12 mouse cellular contexts compared by ENCODE assay signal in the genomic region with DNA sequence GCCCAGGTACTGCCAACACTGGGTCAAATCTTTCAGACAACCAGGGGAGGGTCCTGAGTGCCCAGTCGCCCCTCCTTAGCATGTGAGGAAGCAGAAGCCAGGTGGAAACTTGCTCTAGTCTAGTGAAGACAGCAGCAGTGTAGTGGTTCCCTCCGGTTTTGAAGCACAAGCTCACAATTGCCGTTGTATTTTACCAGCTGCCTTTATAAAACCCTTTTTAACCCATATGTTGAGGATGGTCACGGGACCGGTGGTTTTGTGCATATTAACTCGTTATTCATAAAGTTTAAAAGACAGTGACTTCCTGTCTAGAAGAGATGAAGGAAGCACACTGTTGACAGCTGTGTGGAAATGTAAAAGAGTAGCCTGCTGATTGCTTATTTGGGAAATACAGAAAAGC. TPM values are rescaled to one million over a fixed set of nuclear protein-coding genes. Genes with fewer than 3 reads are reported as not detected.
A peak's percentile ranks its signal among the peaks of the same experiment; 100 is the strongest.
DNase-seq lines count a peak whose midpoint lies in the region; ATAC-seq lines count a peak whose summit lies in the region.
"Had no signal": no experiment of that assay in that cellular context is flagged by ENCODE, and none has a peak within 500 bp of the region (broad histone marks: within the 10 kb centered on the region; RNA-seq: fewer than 3 reads in every experiment).

No protein-coding gene starts in this region.

- peaks cover 66% of the 10 kb centered on the region for H3K4me1 ChIP-seq in heart, embryonic 10.5 days
- peaks cover 45% of the 10 kb centered on the region for H3K4me1 ChIP-seq in limb, embryonic 12.5 days (replicated peaks)
- H3K4me1 ChIP-seq in limb, embryonic 10.5 days, result peaks cover 44% of the 10 kb centered on the region
- peaks cover 57% of the 10 kb centered on the region for H3K4me1 ChIP-seq in embryonic facial prominence, embryonic 15.5 days
- H3K4me1 ChIP-seq in forebrain, embryonic 14.5 days (ENCODE audit: control insufficient read depth, insufficient read depth, low read length), result peaks cover 20% of the 10 kb centered on the region

- H3K4me3 ChIP-seq in heart, embryonic 10.5 days, result no peak overlapping the region
- H3K4me3 ChIP-seq in limb, embryonic 12.5 days (replicated peaks), result no peak overlapping the region
- H3K4me3 ChIP-seq in limb, embryonic 10.5 days, result no peak overlapping the region
- H3K4me3 ChIP-seq in embryonic facial prominence, embryonic 15.5 days (replicated peaks), result no peak overlapping the region
- H3K4me3 ChIP-seq in forebrain, embryonic 14.5 days (ENCODE audit: low read depth, low read length), result no peak overlapping the region
- H3K4me3 ChIP-seq: hindbrain, embryonic 15.5 days had no signal

- H3K9me3 ChIP-seq in heart, embryonic 10.5 days, result no peaks in the 10 kb centered on the region
- peaks cover 7% of the 10 kb centered on the region; the same call in 1 of the 2 replicates for H3K9me3 ChIP-seq in limb, embryonic 12.5 days
- H3K9me3 ChIP-seq in limb, embryonic 10.5 days (replicated peaks), result no peaks in the 10 kb centered on the region
- no peaks in the 10 kb centered on the region for H3K9me3 ChIP-seq in embryonic facial prominence, embryonic 15.5 days (replicated peaks)
- H3K9me3 ChIP-seq in forebrain, embryonic 14.5 days (replicated peaks; ENCODE audit: control insufficient read depth, low read length), result no peaks in the 10 kb centered on the region
- H3K9me3 ChIP-seq: hindbrain, embryonic 15.5 days; lung, embryonic 15.5 days had no signal

- intact Hi-C loops in heart, postnatal 10 days (cut with DNase I), result no loop called here

- peak overlapping the region; percentile 93 for H3K27ac ChIP-seq in heart, embryonic 10.5 days
- H3K27ac ChIP-seq in limb, embryonic 12.5 days, result peak overlapping the region; percentile 53; the same call in 1 of the 2 replicates
- no peak overlapping the region for H3K27ac ChIP-seq in limb, embryonic 10.5 days
- H3K27ac ChIP-seq in embryonic facial prominence, embryonic 15.5 days (replicated peaks), result peak overlapping the region; percentile 61
- no peak overlapping the region for H3K27ac ChIP-seq in forebrain, embryonic 14.5 days (ENCODE audit: low read depth, low read length)

- ATAC-seq in limb, embryonic 12.5 days (ENCODE audit: insufficient number of reproducible peaks, insufficient read depth, low FRiP score, low TSS enrichment, low read depth), result no peak
- ATAC-seq in embryonic facial prominence, embryonic 15.5 days (ENCODE audit: insufficient number of reproducible peaks, low FRiP score, low TSS enrichment, low read depth), result no peak
- ATAC-seq in forebrain, embryonic 14.5 days, result no peak

- no peaks in the 10 kb centered on the region for H3K27me3 ChIP-seq in heart, embryonic 10.5 days (ENCODE audit: insufficient read depth, poor library complexity, severe bottlenecking)
- no peaks in the 10 kb centered on the region for H3K27me3 ChIP-seq in limb, embryonic 12.5 days
- no peaks in the 10 kb centered on the region for H3K27me3 ChIP-seq in limb, embryonic 10.5 days (ENCODE audit: low read depth, poor library complexity, severe bottlenecking)
- no peaks in the 10 kb centered on the region for H3K27me3 ChIP-seq in embryonic facial prominence, embryonic 15.5 days
- no peaks in the 10 kb centered on the region for H3K27me3 ChIP-seq in forebrain, embryonic 14.5 days (replicated peaks; ENCODE audit: control insufficient read depth, insufficient read depth, low read length)
- H3K27me3 ChIP-seq: hindbrain, embryonic 15.5 days; limb, embryonic 13.5 days; lung, embryonic 15.5 days had no signal

- DNase-seq in heart, embryonic 10.5 days (ENCODE audit: low spot score), result no peak
- no peak for DNase-seq in heart, postnatal 10 days
- DNase-seq in limb, embryonic 10.5 days (ENCODE audit: low spot score), result no peak
- DNase-seq in thymus, postnatal 14 days, result peak; percentile 49
- DNase-seq in gastrocnemius, postnatal 10 days, result no peak
- no peak for DNase-seq in forebrain, embryonic 14.5 days (ENCODE audit: low spot score)

- 54% methylated on average over 6 of the region's 6 CpGs for WGBS in heart, embryonic 10.5 days
- WGBS in limb, embryonic 12.5 days, result 45% methylated on average over 6 of the region's 6 CpGs
- WGBS in limb, embryonic 10.5 days, result 67% methylated on average over 6 of the region's 6 CpGs
- 33% methylated on average over 6 of the region's 6 CpGs for WGBS in embryonic facial prominence, embryonic 15.5 days
- WGBS in forebrain, embryonic 14.5 days, result 64% methylated on average over 6 of the region's 6 CpGs

- H3K9ac ChIP-seq in limb, embryonic 12.5 days (replicated peaks), result no peak overlapping the region
- H3K9ac ChIP-seq in embryonic facial prominence, embryonic 15.5 days, result no peak overlapping the region
- H3K9ac ChIP-seq in forebrain, embryonic 14.5 days (ENCODE audit: low read length), result no peak overlapping the region; the same call in 1 of the 2 replicates
- H3K9ac ChIP-seq: hindbrain, embryonic 15.5 days; lung, embryonic 15.5 days had no signal

- H3K4me2 ChIP-seq in limb, embryonic 12.5 days, result no peak overlapping the region
- no peak overlapping the region for H3K4me2 ChIP-seq in embryonic facial prominence, embryonic 15.5 days (replicated peaks)
- no peak overlapping the region for H3K4me2 ChIP-seq in forebrain, embryonic 14.5 days (ENCODE audit: low read length)

- peaks cover 3% of the 10 kb centered on the region; the same call in 1 of the 2 replicates for H3K36me3 ChIP-seq in heart, embryonic 10.5 days
- 0 out of 2 replicates have a peak, but pooled peaks cover 3% of the 10 kb centered on the region for H3K36me3 ChIP-seq in limb, embryonic 12.5 days
- H3K36me3 ChIP-seq in limb, embryonic 10.5 days, result peaks cover 7% of the 10 kb centered on the region; the same call in 1 of the 2 replicates
- H3K36me3 ChIP-seq in embryonic facial prominence, embryonic 15.5 days, result no peaks in the 10 kb centered on the region
- peaks cover 7% of the 10 kb centered on the region; the same call in 1 of the 2 replicates for H3K36me3 ChIP-seq in forebrain, embryonic 14.5 days (ENCODE audit: control insufficient read depth, insufficient read depth, low read length)
- H3K36me3 ChIP-seq: hindbrain, embryonic 15.5 days; limb, embryonic 13.5 days; lung, embryonic 15.5 days had no signal

RNA-seq across cellular contexts. Expression of gene C1qtnf9, which starts 35.9 kb away (rescaled TPM):
- 0.10 and 0.13 TPM in 2 replicates for polyA plus RNA-seq in heart, embryonic 10.5 days (2016; fragmentation: Nextera tagmentation; extraction: Ambion mirVana)
- total RNA-seq in heart, postnatal 10 days (2021), result 10 to 100 TPM; 36.4 to 38.2 TPM
- 0.45 and 0.50 TPM in 2 replicates for polyA plus RNA-seq in limb, embryonic 12.5 days (2016; fragmentation: Nextera tagmentation; extraction: Ambion mirVana)
- polyA plus RNA-seq in limb, embryonic 10.5 days (2016; fragmentation: Nextera tagmentation; extraction: Ambion mirVana), result 0.10 and 0.26 TPM in 2 replicates
- 3.6 and 4.1 TPM in 2 replicates for polyA plus RNA-seq in embryonic facial prominence, embryonic 15.5 days (2015; fragmentation: Nextera tagmentation; extraction: Ambion mirVana)
- 10 to 100 TPM; 31.2 to 32.2 TPM for total RNA-seq in gastrocnemius, postnatal 10 days (2021)
- polyA plus RNA-seq in forebrain, embryonic 14.5 days (2014; fragmentation: Nextera tagmentation; extraction: Ambion mirVana), result not detected in 2 replicates
- polyA plus RNA-seq: kidney, embryonic 14.5 days had no signal

RNA-seq across cellular contexts. Expression of gene Mipep, which starts 52.3 kb away (rescaled TPM):
- polyA plus RNA-seq in heart, embryonic 10.5 days (2016; fragmentation: Nextera tagmentation; extraction: Ambion mirVana), result 24.7 and 24.9 TPM in 2 replicates
- total RNA-seq in heart, postnatal 10 days (2021), result 10 to 100 TPM; 51.3 to 52.6 TPM
- polyA plus RNA-seq in limb, embryonic 12.5 days (2016; fragmentation: Nextera tagmentation; extraction: Ambion mirVana), result 23.7 and 24.3 TPM in 2 replicates
- 24.0 and 25.1 TPM in 2 replicates for polyA plus RNA-seq in limb, embryonic 10.5 days (2016; fragmentation: Nextera tagmentation; extraction: Ambion mirVana)
- polyA plus RNA-seq in embryonic facial prominence, embryonic 15.5 days (2015; fragmentation: Nextera tagmentation; extraction: Ambion mirVana), result 20.0 and 24.3 TPM in 2 replicates
- total RNA-seq in gastrocnemius, postnatal 10 days (2021), result 10 to 100 TPM; 24.5 to 26.4 TPM
- polyA plus RNA-seq in forebrain, embryonic 14.5 days (2014; fragmentation: Nextera tagmentation; extraction: Ambion mirVana), result 22.9 and 24.4 TPM in 2 replicates

Comparison
In these comparisons a context has a peak if more than half of its experiments do, and no peak if none do; other contexts are left out.
1. H3K27ac ChIP-seq: peak in heart, embryonic 10.5 days (single experiment), limb, embryonic 12.5 days (single experiment) and embryonic facial prominence, embryonic 15.5 days (single experiment); none in limb, embryonic 10.5 days (single experiment) and forebrain, embryonic 14.5 days (single experiment).